Mouse (Mus musculus): ENCODE measurements around the gene Amph.
"Not testable (repeated sequence)": the region's sequence is repeated elsewhere in the genome, so short reads cannot be mapped to it uniquely, and the experiment has no call there.

Amph gene

DNA sequence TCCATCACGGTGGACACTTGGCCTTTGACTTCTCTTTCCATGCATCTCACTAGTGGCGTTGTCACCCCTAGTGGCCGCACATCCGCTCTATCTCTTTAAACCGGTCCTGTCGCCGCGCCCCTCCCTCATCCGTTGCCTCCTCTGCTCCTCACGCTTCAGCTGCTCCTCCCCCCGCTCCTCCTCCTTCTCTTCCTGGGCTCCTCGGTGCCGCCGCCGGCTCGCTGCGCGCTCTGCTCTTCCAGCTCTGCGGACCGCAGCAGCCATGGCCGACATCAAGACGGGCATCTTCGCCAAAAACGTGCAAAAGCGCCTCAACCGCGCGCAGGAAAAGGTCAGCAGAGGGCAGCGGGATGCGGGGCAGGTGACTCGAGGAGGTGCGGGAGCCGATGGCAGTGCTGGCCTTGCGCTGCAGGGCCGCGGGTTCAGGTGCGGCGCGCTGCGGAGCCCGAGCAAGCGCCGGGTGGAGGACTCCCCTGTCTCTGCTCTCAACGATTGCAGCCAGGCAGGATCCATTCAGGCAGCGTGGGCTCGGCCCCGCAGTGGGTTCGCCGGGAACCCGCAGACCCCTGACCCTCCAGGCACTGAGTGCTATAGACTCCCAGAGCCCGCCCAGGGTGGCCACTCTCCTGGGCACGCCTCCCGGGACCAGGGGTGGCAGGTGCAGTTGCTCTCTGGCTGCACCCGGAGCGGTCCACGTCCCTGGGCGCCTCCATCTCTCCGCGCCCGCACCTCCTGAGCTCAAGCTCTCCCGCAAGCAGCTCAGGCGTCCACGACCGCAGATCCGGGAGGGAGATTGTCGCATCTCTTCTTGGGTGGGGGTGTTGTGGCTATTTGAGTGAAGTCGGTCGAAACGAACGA lies at the start of gene Amph:
TSS of gene Amph (plus strand) at position 35 of the 858 bp plus-strand sequence.
- DNase-seq = no peak

DNA sequence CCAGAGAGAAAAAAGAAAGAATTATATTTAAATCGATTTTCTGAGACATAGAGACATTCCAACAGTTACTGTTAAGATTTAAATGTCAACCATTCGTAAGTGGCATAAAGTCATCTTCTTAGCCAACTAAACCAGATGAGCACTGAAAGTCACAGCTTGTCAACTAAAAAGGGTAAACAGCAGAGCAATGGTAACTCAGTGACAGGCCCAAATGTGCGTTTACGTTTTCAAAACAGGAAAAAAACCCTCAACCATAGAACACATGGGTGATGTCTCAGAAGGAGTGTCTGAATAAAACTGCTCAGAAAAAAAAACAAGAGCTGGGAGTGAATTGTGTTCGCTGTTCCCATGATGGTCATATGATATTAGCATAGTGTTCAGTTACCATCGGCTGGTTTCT lies 44.4 kb upstream of the Amph start:
- no peak for DNase-seq

DNA sequence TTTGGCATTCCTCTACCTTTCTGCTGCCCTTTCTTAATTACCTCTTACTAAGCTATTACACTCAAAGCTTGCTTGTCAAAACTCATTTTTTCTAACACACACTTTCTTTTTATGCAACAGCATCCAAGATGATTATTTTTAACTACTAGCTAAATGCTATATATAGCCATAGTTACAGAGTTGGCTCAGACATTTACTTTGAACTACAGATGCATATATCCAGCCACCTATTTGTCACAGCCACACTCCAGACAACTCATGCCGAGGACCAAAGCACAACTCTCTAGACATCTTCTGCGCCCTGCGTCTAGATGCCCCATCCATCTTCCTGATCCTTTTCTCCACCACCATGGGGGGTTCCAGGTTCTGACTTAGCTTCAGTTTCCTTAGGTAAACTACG lies 33.2 kb upstream of the Amph start:
- DNase-seq = no peak

DNA sequence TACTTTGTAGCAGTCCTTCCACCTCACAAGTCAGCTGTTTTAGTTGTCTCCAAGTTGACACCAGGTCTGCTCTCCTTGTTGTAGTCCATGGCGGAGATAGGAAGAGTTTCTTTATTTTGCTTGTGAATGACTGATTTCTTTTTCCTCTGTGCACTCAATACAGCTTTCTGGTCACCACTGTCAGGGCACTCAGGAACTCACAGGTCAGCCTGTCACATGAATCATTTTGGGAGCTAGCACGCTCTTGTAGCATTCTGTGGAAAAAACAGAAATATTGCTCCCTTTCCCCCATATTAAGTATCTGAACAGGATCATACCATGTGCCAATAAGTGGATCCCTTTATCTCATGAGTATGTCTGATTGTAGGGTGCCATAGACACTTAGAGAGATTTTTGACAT lies 14.8 kb upstream of the Amph start:
- DNase-seq = not testable (repeated sequence)

DNA sequence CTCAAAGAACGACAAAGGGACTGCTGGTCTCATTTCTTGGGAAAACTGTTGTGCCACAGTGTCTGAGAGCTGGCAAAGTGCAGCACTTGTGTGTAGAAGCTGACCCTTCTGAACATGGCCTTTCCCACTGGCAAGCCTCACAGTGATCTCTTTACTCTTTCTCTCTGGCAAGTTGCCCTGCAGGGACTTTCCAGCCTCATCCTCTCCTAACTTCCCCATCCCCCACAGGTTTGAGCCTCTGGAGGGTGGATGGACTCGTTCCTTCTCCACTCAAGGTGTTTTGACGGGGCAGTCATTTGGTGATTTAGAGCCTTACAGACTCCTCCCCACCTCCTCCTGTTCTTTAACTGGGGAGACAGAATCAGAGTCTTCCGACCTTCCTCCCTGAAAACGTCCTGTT lies 319 bp upstream of the Amph start:
- no peak for DNase-seq

DNA sequence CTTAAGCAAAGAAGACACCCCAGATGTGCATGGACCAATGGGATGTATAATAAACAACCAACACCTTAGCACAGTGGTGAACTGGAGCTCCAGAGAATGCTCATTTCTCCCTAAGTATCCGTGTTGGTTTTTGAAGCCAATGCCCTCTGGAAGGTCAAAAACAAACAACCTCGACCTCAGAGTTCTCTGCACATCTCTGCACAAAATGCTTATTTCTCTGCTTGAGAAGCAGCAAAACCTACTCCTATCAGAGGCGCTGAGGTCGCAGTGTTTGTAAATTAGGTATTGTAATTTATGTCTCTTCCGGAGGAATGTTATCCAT lies 985 bp downstream of the Amph start:
- no peak for DNase-seq

DNA sequence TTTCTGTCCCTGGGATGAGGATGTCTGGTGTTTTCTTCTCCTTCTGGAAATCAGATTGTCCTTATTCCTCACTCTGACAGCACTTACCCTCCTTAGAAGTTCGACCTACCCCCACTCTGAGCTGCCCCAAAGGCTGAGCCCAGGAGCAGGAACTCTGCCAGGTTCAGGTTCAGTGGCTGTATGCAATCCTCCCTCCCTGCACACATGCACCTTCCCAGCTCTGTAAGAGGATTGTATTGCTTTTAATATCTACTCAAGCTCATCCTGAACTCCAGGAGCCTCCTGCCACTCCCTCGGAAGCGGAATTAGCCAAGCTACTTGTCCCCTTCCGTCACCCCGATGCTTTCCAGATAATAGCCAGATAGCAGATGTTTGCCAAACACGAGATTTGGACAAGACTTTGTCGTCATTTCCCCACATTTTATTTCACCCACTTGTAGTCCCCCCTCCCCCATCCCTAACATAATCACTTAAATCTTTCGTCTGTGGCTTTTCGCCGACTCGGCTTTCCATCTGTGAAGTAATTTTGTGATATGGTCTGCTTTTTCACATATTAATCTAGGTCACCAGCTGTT lies 1.7 kb downstream of the Amph start:
- DNase-seq = no peak

DNA sequence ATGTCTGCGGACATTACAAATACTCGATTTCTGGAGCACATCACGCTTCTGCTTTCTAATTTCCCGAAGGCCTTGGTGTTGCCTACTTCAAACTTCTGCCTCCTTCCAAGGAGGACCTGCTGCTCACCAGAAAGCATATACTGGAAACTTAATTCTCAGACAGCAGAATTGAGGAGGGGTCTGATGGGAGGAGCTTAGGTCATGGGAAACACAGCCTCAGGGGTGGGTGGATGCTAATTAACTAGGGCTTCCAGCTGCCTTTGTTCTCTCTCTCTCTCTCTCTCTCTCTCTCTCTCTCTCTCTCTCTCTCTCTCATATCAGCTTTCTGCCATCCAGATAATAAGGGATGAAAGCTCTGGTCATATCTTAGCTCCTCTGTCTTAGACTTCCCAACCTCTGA lies 5.6 kb downstream of the Amph start:
- DNase-seq = no peak

DNA sequence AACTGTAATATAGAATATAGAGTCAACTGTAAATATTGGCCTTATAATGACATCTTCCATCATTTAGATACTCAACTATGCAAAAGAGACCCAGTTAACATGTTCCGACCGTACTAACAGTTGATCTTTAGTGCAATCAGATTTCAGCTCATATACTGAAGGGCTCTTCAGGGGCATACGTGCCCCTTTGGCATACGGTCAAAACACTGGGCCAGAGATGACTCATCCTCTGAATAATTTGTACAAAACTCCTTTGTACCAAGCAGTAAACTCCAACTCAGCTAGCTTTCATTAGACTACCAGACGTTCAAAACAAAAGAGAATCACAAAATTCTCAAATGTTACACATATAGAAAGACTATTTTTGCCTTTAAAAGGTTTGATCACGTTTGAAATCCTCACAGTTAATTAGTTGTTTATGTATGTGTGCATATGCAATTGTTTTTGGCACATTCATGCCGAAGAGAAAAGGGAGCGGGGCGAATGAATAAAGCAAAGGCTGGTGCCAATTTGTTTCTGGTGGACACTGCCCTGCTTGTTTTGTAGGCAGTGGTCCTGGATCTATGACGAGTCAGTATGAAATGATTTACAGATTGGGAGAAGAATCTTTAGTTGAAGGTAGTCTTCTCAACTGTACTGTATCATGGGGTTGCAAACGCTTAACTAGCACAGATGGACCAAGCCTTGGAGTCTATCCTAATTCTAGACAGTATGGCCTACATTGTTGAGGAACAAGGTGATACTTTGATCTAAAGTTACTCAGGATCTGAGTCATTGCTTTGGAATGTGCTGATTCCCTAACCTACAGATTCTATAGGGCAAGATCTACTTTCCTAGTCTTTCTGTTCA lies 8.3 kb downstream of the Amph start:
- DNase-seq = no peak

DNA sequence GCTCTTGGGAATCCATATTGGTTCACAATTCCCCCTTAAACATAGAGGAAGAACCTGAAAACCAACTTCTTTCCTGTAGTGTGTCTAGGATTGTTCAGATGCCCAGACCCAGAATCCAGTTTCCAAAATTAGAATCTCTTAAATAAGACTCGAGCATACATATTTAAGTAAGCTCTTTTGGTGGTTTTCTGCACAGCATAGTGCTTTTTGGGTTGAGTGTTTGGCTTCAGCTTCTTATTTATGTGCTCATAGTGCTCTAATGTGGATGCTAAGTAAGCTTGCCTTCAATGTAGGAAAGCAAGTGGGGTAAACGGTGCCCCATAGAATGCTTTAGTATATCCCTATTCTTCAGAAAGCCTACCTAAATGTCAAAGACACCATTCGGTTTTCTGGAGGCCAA lies 9.0 kb downstream of the Amph start:
- DNase-seq = no peak

DNA sequence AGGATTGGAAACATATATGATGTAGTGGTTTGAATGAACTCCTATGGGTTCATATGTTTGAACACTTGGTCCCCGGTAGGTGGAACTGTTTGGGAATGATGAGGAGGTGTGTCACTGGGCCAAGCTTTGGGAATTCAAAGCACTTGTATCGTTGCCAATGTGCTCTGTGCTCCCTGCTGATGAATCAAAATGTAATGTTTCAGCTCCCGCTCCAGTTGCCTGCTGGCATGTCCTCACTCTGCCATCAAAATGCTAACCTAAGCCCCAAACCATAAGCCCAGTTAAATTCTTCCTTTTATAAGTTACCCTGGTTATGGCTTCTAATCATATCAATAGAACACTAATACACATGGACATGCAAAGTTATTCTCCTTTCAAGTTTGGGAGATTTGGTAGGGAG lies 24.6 kb downstream of the Amph start:
- no peak for DNase-seq

DNA sequence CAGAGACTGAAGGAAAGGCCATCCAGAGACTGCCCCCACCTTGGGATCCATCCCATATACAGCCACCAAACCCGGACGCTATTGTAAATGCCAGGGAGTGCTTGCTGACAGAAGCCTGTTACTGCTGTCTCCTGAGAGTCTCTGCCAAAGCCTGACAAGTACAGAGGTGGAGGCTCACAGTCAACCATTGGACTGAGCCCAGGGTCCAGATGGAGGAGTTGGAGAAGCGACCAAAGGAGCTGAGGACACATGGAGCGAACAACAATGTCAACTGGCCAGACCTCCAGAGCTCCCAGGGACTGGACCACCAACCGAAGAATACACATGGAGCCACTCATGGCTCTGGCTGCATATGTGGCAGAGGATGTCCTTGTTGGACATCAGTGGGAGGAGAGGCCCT lies 26.3 kb downstream of the Amph start:
- no peak for DNase-seq

DNA sequence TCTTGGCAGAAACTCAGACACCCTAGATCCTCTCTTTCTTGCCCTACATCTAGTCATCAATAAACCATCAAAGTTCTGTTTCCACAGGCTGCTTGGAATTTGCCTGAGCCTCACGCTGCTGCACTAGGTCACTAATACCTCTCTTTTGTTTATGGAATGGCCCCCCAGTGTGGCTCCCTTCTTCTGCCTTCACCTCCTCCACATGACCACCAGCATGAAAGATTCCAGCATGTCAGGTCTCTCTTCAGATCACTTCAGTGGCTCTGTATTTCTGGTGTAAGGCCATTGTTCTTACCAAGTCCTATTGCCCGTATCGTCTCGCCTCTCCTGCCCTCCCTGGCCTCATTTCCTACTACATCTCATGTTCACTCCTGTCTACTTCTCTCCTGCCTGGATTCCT lies 39.3 kb downstream of the Amph start:
- DNase-seq = no peak

DNA sequence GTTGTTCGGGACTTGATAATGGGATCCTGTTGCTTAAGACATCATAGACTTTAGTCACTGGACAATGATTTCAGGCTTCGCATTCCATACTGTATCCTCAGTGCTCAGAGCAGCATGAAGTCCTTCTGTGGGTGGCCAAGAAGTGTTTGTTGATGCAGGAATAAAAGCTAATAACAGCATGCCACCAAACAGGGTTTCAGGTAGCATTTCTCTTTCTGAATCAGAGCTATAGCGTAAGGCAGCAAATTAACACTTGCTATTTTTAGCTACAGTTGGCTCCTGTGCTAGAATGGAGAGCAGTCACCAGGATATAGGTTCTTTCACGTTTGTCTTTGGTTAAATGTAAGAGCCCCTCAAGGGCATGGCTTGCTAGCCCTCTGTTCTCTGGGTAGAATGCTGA lies 40.3 kb downstream of the Amph start:
- no peak for DNase-seq

DNA sequence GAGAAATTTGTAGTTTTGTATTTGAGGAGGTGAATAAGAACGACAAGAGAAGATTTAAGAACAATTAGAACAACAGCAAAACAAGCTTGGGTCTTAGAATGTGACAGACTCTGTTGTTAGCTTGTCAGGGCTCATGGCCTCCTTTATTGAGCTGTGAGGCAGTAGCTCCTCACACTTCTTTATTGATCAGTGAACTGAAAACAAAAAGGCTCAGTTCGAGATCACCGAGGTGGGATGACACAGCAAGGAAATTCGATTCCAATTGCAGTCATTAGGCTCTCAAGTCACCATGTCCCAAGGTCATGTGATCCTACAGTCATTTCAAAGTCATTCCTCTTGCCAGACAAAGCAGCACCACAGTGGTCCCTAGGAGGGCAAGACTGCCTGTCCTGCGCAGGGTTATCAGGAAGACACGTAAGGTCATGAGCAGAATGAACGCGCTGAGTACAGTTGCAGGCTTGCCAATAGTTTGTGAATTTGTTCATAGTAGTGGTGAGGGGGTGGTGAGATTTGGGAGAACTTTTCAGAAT lies 41.2 kb downstream of the Amph start:
- no peak for DNase-seq

DNA sequence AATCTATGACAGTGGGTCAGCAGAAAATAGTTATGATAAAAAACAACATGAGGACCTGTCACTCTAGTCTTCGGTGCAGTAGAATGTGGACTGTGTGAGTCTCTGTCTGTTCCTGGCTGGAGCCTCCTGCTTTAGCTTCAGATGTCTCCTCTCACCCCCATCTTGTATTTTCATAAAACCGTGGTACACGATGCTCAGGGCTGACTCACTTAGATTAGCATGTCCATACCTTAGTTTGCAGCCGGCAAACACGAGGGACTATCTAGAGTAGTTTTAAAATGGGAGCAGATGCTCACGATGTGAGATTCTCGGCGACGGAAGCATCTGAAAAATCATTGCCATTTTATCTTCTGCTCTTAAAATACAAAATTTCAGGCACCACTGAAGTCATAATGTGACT lies 54.5 kb downstream of the Amph start:
- no peak for DNase-seq

DNA sequence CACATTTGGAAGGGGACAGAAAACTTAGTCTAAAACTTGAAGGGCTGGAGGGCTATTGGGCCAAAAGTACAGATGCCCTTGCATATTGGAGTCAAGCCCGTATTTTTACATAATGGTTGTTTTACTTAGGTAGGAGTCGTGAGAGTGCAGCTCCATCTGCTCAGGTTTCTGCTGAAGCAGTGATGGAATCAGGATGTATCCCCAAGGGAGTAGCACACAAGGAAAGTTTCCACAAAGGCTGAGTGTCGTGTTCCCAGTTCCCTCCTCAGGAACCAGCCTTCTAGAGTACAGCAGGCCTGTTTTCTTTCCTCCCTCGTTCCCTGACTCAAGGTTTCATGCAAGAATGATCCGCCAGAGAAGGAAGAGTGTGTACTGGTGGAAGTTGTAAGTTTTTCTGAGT lies 56.4 kb downstream of the Amph start:
- no peak for DNase-seq

DNA sequence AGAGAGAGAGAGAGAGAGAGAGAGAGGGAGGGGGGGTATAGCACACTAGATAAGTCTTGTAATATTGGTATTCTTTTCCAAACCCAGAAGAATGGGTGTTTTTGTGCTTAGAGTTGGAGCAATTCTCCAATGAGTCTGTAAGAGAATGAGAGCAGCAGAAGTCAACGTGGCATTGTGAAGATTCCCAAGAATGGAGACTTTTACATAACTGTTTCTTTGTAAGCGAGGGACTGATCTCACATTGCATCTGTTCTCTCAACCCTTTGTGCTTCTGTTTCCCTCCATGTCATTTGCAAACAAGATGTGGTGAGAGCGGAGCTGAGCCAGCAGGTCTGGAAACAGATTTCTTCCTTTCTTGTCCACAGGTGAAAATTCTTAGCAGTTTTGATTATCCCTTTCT lies 60.4 kb downstream of the Amph start:
- DNase-seq = no peak

DNA sequence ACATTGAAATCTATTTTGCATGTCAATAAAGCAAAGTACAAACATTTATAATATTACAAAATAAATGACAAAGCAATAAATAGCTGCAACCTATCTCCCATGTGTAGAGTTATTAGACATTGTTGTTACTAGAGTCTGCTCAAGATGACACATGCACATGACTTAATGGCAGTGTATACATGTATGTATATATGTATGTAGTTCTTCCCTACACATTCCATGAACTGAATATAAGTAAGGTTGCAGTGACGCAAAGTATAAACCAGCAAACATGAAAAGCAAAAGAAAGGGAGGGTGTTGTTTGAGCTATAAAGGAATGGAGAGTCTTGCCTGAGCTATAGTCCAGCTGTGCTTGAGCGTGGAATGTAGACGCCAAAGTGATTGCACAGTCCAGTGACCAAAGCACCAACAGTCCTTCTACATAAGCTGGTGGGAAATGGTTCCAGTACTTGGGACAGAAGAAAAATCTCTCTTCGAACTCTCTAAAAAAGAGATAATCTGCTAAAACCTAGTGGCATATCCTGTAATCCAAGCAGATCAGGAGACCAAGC lies 66.9 kb downstream of the Amph start:
- no peak for DNase-seq

DNA sequence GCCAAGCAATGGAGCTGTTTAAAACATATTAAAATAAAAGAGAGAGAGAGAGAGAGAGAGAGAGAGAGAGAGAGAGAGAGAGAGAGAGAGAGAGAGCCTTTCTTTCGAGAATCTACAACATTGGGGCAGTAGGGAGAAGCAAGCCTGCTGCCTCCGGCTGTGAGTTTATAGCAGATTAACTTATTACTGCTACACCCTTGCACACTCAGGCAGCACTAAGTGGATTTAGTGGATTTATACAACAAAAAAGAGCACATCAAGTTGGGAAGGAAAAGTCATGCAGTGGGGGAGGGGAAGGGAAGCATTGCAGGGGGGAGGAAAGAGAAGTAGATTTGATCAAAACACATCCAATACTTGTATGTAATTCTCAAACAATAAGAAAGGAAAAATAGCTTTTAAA lies 73.5 kb downstream of the Amph start:
- DNase-seq = no peak

DNA sequence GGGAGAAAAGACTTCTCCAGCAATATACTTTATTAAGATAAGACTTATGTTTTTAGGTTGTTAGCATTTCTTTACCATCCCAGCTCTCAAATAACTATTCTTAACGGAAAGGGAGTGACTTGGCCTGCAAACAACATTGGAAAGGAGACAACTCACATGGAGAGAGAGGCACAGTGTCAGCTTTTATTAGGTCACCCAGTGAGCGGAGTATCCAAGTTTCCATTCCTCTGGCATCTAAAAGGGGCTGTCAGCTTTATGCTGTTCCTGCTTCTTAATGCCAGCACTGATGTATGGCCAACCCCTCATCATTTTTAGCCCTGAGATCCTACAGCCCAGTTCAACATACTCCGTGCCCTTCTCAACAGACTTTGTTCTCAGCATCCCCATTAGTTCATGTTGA lies 74.3 kb downstream of the Amph start:
- DNase-seq = no peak

DNA sequence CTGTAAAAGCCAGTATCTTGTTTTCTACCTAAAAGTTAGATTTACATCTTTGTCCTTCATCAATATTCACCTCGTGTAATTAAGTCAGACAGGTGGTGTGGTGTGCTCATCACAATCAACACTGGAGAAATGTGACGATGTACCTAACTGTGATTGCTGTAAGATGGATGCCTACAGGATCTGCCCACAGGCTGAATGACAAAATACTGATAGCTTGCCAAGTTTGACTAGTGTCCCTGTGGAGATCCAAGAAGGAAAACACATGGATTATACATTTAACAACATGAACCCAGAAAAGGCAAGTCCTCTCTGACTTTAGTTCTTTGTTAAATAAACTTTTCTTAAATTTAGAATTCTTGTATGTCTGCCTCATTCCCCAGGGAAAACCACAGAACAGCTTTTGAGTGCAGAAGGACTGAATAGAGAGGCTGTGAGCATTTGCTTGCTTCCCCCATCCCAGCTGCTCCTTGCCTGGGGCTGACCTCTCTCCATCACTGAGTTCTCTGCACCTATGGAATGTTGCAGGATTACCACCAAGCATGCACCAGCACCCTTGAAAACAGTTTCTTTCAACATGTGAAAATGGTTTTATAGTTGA lies 77.2 kb downstream of the Amph start:
- no peak for DNase-seq

DNA sequence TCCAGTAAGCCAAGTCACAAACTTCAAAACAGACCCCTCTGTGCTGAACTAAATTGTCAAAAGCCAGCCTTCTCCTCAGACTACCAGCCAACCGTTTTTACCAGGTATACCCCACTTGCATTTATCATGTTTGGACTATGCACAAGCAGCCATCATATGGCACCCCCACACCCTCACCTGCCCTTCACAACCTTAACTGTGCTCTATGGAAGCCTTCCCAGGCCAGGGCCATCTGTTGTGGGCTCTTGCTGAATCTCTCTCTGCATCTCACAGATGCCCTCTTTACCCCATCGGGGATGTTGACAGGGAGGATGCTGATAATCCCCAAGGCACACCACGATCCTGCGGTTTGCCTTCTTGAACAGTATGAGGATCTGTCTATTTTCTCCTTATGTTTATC lies 77.9 kb downstream of the Amph start:
- no peak for DNase-seq
